Mouse (Mus musculus) brain, embryonic 14.5 days (tissue): ENCODE data around the gene Srrm2.

Source experiments
- CTCF ChIP-seq: fragments of 200-500 bp; IDR thresholded peaks from 2 replicates; pipeline ENCODE4 v1.5.1; 2012; ENCODE audit warnings: inconsistent platforms, mild to moderate bottlenecking, moderate library complexity, borderline replicate concordance; ENCODE audit not compliant: insufficient read depth, insufficient read length; ENCODE audit errors: extremely low read depth
- POLR2A ChIP-seq: fragments of 200-500 bp; IDR thresholded peaks from 2 replicates; pipeline ENCODE4 v1.6.1; 2012; ENCODE audit warnings: mild to moderate bottlenecking, inconsistent platforms, borderline replicate concordance; ENCODE audit not compliant: poor library complexity, insufficient read depth, insufficient read length, severe bottlenecking; ENCODE audit errors: extremely low read depth

- TF ChIP-seq CTCF = no peak
- no peak for TF ChIP-seq POLR2A
Observed at GRCm38 (mm10) chr17:23744076-23744475, 46.3 kb upstream of the Srrm2 start.
